Mouse (Mus musculus) heart, postnatal 25 days (tissue): ENCODE data around the gene Polm. TPM values are rescaled to one million over a fixed set of nuclear protein-coding genes. Genes with fewer than 3 reads are reported as not detected.
A peak's percentile ranks its signal among the peaks of the same experiment; 100 is the strongest.

Source experiments
- DNase-seq: peaks from one replicate; pipeline ENCODE4 v3.0.0; 2022; ENCODE audit warnings: low spot score
- intact Hi-C: fragments of 180-260 bp; cut with DNase I; formaldehyde crosslinking; loops from one replicate; pipeline ENCODE4 v1.15.1; 2025
- total RNA-seq, 2 experiments: library from RNA; stranded (reverse); gene quantifications; 2 replicates each; pipeline ENCODE4 v1.2.3; 2021

Polm gene
- total RNA-seq, 2 experiments from 2014 or later, result 3.0 to 3.6 TPM

- intact Hi-C loops, result no loop called here
- no peak for DNase-seq
Measured at GRCm38 (mm10) chr11:5858723-5859122, 20.9 kb upstream of the Polm start.

GRCm38 (mm10) chr11:5856479-5857130 is 18.8 kb upstream of the Polm start:
- intact Hi-C loops, result no loop called here
- DNase-seq, result no peak

- intact Hi-C loops, result no loop called here
- DNase-seq, result peak; percentile 65
Measured at GRCm38 (mm10) chr11:5855902-5856301, 18.1 kb upstream of the Polm start.

- DNase-seq, result no peak
- intact Hi-C loops, result no loop called here
Measured at GRCm38 (mm10) chr11:5855481-5855880, 17.7 kb upstream of the Polm start.

DNA sequence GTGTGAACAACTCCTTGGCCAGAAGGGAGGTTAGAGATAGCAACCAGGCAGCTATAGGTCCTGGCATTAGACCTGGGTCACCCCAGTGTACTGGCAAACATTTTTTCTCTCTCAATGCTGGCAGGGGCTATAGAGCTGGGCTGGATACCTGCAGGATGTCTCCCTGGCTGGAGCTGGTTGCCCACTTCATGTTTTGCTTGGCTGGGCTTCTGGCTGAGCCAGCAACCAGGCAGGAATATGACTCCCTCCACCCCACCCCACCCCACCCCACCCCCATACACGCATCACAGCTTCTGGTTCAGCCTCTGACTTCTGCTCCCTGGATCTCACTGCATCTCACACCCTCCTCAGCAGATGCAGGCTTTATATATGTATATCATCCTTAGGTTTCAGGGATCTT is 14.5 kb upstream of the Polm start:
- DNase-seq, result no peak
- intact Hi-C loops, result no loop called here

DNA sequence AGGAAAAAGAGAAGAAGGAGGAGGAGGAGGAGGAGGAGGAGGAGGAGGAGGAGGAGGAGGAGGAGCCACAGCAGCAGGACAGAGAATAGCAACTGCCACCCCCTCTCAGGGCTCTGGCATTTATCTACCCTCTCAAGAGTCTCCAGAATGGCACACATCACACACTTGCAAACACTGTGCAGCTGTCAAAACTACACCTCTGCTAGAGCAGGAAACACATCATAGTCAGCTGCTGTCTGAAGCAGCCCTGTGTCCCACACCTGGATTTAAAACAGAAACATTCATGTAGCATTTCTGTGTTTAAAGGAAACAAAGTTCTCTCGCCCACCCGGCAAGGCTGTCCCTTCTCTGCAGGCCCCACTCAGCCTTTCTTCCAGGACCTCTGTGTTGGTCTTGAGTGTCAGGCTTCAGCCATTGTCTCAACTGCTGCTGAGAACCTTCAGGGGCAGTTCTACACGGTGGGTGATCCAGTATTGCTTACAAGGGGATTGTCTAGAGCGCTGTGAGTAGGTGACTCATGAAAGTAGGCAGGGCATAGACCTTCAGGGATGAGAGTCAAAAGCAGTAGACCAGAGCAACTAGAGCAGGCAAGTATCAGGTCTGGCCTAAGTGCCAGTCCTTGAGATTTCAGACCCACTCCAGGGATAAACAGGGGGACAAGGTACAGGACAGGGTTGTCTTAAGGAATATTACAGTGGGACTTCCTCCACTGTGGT is 13.4 kb upstream of the Polm start:
- intact Hi-C loops, result no loop called here
- no peak for DNase-seq

DNA sequence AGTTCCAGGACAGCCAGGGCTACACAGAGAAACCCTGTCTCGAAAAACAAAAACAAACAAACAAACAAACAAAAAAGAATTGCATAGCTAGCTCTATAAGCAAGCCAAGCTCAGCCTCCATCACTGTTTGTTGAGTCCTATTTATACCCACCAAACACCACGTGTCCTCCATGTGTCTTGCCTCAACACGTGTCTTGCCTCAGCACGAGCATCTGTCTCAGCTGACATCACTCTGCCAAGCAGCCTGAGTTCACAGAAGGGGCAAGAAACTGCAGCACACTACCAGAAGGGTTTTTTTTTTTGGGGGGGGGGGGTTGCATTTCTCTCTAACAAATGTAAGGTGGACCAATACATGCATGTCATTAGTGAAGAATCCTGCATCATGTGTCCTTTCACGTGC is 12.6 kb upstream of the Polm start:
- DNase-seq, result no peak
- intact Hi-C loops, result no loop called here

DNA sequence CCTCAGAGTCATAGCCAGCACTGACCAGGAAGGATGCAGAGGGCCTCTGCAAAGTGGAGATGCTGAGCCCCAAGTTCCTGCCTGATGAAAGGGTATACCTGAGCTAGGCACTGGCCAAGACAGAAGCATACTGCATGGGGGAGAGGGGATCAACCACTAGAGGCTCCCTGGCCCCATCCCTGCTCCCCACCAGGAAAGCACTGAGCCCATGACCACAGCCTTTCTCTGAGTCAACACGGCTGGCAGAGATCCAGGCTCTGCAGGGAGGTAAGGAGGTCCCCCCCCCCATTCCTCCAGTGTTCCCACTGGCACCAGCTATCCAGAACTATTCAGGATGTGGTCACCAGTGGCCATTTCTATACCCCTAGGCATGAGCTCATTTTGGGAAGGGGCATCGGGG is 11.5 kb upstream of the Polm start:
- DNase-seq, result no peak
- intact Hi-C loops, result no loop called here

- peak; percentile 49 for DNase-seq
- intact Hi-C loops, result no loop called here
Measured at GRCm38 (mm10) chr11:5848741-5849140, 10.9 kb upstream of the Polm start.

- DNase-seq, result peak; percentile 51
- intact Hi-C loops, result no loop called here
Measured at GRCm38 (mm10) chr11:5846639-5847345, 9.0 kb upstream of the Polm start.

- DNase-seq, result no peak
- intact Hi-C loops, result no loop called here
Measured at GRCm38 (mm10) chr11:5843131-5843530, 5.3 kb upstream of the Polm start.

DNA sequence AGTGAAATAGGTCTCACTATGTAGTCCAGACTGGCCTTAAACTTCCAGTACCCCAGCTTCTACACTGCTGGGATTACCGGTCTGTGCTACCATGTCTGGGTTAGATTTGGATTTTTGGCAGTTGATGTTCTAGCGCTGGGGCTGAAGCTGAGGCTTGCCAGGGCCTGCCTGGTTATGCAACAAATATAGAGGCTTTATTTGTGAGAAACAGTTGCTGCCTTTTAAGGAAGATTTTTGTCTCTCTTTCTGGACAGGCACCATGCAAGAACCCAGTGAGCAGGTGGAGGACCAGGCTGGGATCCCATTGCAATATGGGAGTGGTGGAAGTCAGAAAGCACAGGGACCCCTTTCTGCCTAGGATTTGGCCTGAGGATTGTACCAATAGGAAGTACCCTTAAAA is 3.9 kb upstream of the Polm start:
- no peak for DNase-seq
- intact Hi-C loops, result no loop called here

GRCm38 (mm10) chr11:5840346-5840745 is 2.5 kb upstream of the Polm start:
- no peak for DNase-seq
- intact Hi-C loops, result no loop called here

DNA sequence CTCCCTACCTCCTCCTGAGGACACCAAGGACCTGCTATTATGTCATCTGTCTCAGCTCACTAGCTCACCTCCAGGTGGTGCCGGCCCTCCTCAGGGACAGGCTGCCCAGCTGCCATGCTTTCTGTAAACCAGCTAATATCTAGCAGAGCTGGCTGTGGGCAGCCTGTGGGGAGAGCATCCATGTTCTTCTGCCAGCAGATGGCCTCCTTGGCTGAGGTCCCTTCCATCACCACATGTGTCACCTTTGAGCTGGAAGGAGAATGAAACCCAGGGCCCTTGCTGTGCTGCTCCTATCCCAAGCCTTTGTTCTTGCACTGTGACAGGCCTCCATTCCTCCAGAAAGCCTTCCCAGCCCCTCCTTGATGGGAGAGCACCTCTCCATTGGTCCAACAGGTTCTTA is 1.7 kb downstream of the Polm start:
- DNase-seq, result no peak
- intact Hi-C loops, result loop anchor here (2.0 to 5.0 kb wide), 3 partner anchors 41 to 51 kb away; partner anchors contain the start of genes Dbnl and Pold2

- no peak for DNase-seq
- intact Hi-C loops, result loop anchor here (5.0 kb wide), 2 partner anchors 42 to 48 kb away; partner anchors contain the start of genes Dbnl and Pold2
Measured at GRCm38 (mm10) chr11:5835057-5835456, 2.8 kb downstream of the Polm start.

GRCm38 (mm10) chr11:5834506-5834905 is 3.3 kb downstream of the Polm start:
- no peak for DNase-seq
- intact Hi-C loops, result no loop called here

DNA sequence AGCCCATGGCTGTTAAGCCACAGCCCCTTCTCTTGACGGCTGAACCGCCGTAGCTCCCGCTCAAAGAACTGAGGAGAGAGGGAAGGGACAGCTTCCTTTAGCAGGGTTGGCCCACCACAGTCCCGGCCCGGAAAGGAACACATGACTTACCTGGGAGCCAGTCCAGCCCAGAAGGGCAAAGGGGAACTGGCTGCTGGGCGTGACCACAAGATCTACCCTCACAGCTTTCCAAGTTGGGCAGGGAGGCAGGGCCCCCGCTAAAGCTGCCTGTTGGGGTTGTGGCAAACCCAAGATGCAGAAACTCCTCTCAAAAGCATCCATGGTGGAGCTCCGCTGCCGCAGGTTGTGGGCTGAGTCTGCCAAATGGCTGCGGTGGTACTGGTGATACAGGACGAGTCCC is 8.5 kb downstream of the Polm start:
- intact Hi-C loops, result no loop called here
- no peak for DNase-seq

GRCm38 (mm10) chr11:5828509-5829191 is 9.2 kb downstream of the Polm start:
- intact Hi-C loops, result no loop called here
- DNase-seq, result no peak

DNA sequence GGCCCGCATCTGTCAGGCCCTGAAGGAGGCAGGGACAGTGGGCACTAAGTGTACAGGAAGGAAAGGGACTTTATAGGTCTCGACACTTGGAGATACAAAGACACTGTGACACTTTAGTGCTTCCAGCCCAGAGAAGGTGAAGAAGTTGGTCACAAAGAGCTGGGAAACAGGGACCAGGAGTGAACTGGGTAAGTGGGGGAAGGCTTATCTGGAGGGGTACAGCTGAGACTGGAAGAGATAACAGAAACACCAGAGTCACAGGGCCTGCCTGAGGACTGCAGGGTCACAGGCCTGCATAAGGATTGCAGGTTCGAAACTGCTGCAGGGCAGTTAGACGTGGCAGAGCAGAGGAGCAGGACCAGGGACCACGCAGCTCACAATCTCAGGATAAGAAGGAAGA is 9.9 kb downstream of the Polm start:
- intact Hi-C loops, result no loop called here
- no peak for DNase-seq

GRCm38 (mm10) chr11:5825432-5825831 is 12.4 kb downstream of the Polm start:
- no peak for DNase-seq
- intact Hi-C loops, result no loop called here

DNA sequence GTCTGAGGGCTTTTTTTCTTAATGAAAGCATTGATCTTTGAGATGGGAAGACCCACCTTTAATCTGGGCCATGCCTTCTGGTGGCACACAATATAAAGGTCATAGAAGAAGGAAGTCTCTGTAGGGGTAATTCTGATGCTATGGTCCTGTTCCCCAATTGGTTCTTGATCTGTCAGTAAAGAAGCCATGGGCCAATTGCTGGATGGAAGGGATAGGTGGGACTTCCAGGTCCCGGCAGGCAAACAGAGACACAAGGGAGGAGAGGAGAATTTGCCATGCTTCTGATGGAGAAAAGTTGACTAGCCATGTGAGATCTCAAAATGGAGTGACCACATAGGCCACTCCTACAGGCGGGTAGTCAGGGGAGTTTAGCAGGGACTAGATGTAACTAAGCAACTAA is 18.6 kb downstream of the Polm start:
- intact Hi-C loops, result no loop called here
- DNase-seq, result no peak
